Mouse (Mus musculus) stomach, postnatal 0 days (tissue): ENCODE measurements at regions not wholly inside any gene's neighbourhood (a gene's known extent, or its start where the extent isn't known, plus 50 kb on each side); places are given as distances from the start of the nearest gene placed in this dataset.

ENCODE experiments used
- ATAC-seq: fragments of 200-750 bp; cut with Nextera tagmentation; 2 replicates; pipeline ENCODE4 v1.8.0; 2017; ENCODE audit not compliant: low FRiP score, low TSS enrichment
- DNase-seq: peaks from one replicate; pipeline ENCODE4 v3.0.0-alpha.2; 2016; ENCODE audit warnings: low spot score
- H3K27ac ChIP-seq: fragments of 300-500 bp; sonication (generic); replicated peaks from 2 replicates; pipeline ENCODE4 v1.5.1; 2014; ENCODE audit warnings: mild to moderate bottlenecking, control low read depth
- H3K27me3 ChIP-seq: fragments of 300-500 bp; sonication (generic); 2 replicates; pipeline ENCODE4 v1.6.1; 2014; ENCODE audit warnings: low read length; ENCODE audit not compliant: control insufficient read depth, insufficient read depth
- H3K36me3 ChIP-seq: fragments of 300-500 bp; sonication (generic); 2 replicates; pipeline ENCODE4 v1.6.1; 2014; ENCODE audit warnings: low read length, mixed read lengths; ENCODE audit not compliant: control insufficient read depth, insufficient read depth
- H3K4me1 ChIP-seq: fragments of 300-500 bp; sonication (generic); replicated peaks from 2 replicates; pipeline ENCODE4 v1.6.1; 2014; ENCODE audit warnings: antibody characterized with exemption; ENCODE audit not compliant: control insufficient read depth, insufficient read depth
- H3K4me2 ChIP-seq: fragments of 300-500 bp; sonication (generic); replicated peaks from 2 replicates; pipeline ENCODE4 v1.6.1; 2014; ENCODE audit warnings: low read depth, mild to moderate bottlenecking, control low read depth, moderate library complexity
- H3K4me3 ChIP-seq: fragments of 300-500 bp; sonication (generic); 2 replicates; pipeline ENCODE4 v1.5.1; 2014; ENCODE audit warnings: low read depth, low read length, control low read depth
- H3K9ac ChIP-seq: fragments of 300-500 bp; sonication (generic); 2 replicates; pipeline ENCODE4 v1.6.1; 2014; ENCODE audit warnings: mild to moderate bottlenecking, low read length, control low read depth, mixed read lengths
- H3K9me3 ChIP-seq: fragments of 300-500 bp; sonication (generic); 2 replicates; pipeline ENCODE4 v1.6.1; 2016; ENCODE audit warnings: low read length; ENCODE audit not compliant: control insufficient read depth
- CTCF ChIP-seq: IDR thresholded peaks from 2 replicates; pipeline ENCODE4 v1.5.1; 2016; ENCODE audit warnings: antibody characterized with exemption, low read depth, mild to moderate bottlenecking, moderate library complexity
- EP300 ChIP-seq: optimal IDR thresholded peaks from 2 replicates; pipeline ENCODE3; 2016; ENCODE audit warnings: antibody characterized with exemption
- WGBS: fragments of 180-500 bp; shearing (Covaris S2); extraction: QIAGEN DNeasy Blood & Tissue Kit; methylation state at CpG from one replicate; pipeline ENCODE4 v1.1.7; 2014; 5-methylcytosine and 5-hydroxymethylcytosine counted together

- TF ChIP-seq EP300: no peak
- TF ChIP-seq CTCF: no peak
- no peaks in the 10 kb centered on the region for H3K9me3 ChIP-seq
Measured at GRCm38 (mm10) chr8:90762390-90762789, 54.8 kb downstream of the Gm19935 start.

GRCm38 (mm10) chr8:90761947-90762346 is 55.2 kb downstream of the Gm19935 start:
- no peaks in the 10 kb centered on the region for H3K9me3 ChIP-seq
- no peak for ATAC-seq
- no peaks in the 10 kb centered on the region for H3K36me3 ChIP-seq
- no peak overlapping the region for H3K4me3 ChIP-seq
- no peak overlapping the region for H3K9ac ChIP-seq
- H3K27me3 ChIP-seq: no peaks in the 10 kb centered on the region
- no peaks in the 10 kb centered on the region for H3K4me1 ChIP-seq
- H3K4me2 ChIP-seq: no peak overlapping the region
- 88% methylated on average over 5 of the region's 5 CpGs for WGBS
- TF ChIP-seq CTCF (no peak), EP300 (no peak)
- H3K27ac ChIP-seq: no peak overlapping the region
- DNase-seq: no peak

More at GRCm38 (mm10) chr8:90762390-90762789, 54.8 kb downstream of the Gm19935 start:
- Histone ChIP-seq H3K27me3 (no peaks in the 10 kb centered on the region), H3K4me3 (no peak overlapping the region), H3K27ac (no peak overlapping the region), H3K4me2 (no peak overlapping the region), H3K9ac (no peak overlapping the region), H3K36me3 (no peaks in the 10 kb centered on the region), H3K4me1 (no peaks in the 10 kb centered on the region)
- ATAC-seq (no peak), DNase-seq (no peak)
- WGBS: 82% methylated on average over 7 of the region's 7 CpGs

GRCm38 (mm10) chr8:90761446-90761845 is 55.7 kb downstream of the Gm19935 start:
- no peak overlapping the region for H3K4me3 ChIP-seq
- H3K36me3 ChIP-seq: no peaks in the 10 kb centered on the region
- DNase-seq (no peak), ATAC-seq (no peak)
- no peak overlapping the region for H3K4me2 ChIP-seq
- H3K9me3 ChIP-seq: no peaks in the 10 kb centered on the region
- 85% methylated on average over 4 of the region's 4 CpGs for WGBS
- H3K27ac ChIP-seq: no peak overlapping the region
- no peaks in the 10 kb centered on the region for H3K27me3 ChIP-seq
- TF ChIP-seq EP300 (no peak), CTCF (no peak)
- H3K9ac ChIP-seq: no peak overlapping the region
- H3K4me1 ChIP-seq: no peaks in the 10 kb centered on the region

- H3K4me2 ChIP-seq: no peak overlapping the region
- no peak overlapping the region for H3K9ac ChIP-seq
- H3K36me3 ChIP-seq: no peaks in the 10 kb centered on the region
- no peaks in the 10 kb centered on the region for H3K9me3 ChIP-seq
- no peaks in the 10 kb centered on the region for H3K4me1 ChIP-seq
- H3K27me3 ChIP-seq: no peaks in the 10 kb centered on the region
- DNase-seq: no peak
- no peak overlapping the region for H3K27ac ChIP-seq
- 84% methylated on average over 9 of the region's 9 CpGs for WGBS
- no peak overlapping the region for H3K4me3 ChIP-seq
- no peak for ATAC-seq
- no peak for TF ChIP-seq EP300
- TF ChIP-seq CTCF: no peak
Measured at GRCm38 (mm10) chr8:90759531-90759930, 57.7 kb downstream of the Gm19935 start.

GRCm38 (mm10) chr8:90755020-90755419 is 62.2 kb downstream of the Gm19935 start:
- DNase-seq (no peak), ATAC-seq (no peak)
- Histone ChIP-seq H3K27me3 (no peaks in the 10 kb centered on the region), H3K9me3 (no peaks in the 10 kb centered on the region), H3K9ac (no peak overlapping the region), H3K4me2 (no peak overlapping the region), H3K4me1 (no peaks in the 10 kb centered on the region), H3K4me3 (no peak overlapping the region), H3K27ac (no peak overlapping the region), H3K36me3 (no peaks in the 10 kb centered on the region)
- no peak for TF ChIP-seq EP300
- WGBS: 80% methylated on average over 4 of the region's 4 CpGs

- no peak overlapping the region for H3K4me3 ChIP-seq
- H3K36me3 ChIP-seq: no peaks in the 10 kb centered on the region
- no peak overlapping the region for H3K4me2 ChIP-seq
- H3K9ac ChIP-seq: no peak overlapping the region
- WGBS: 93% methylated on average over 2 of the region's 2 CpGs
- H3K27ac ChIP-seq: no peak overlapping the region
- TF ChIP-seq EP300 (no peak), CTCF (no peak)
- H3K9me3 ChIP-seq: no peaks in the 10 kb centered on the region
- no peaks in the 10 kb centered on the region for H3K4me1 ChIP-seq
- DNase-seq: no peak
- no peaks in the 10 kb centered on the region for H3K27me3 ChIP-seq
- no peak for ATAC-seq
Measured at GRCm38 (mm10) chr8:90743546-90743945, 73.6 kb downstream of the Gm19935 start.
